Mouse (Mus musculus) left cerebral cortex, adult 2 months (tissue): ENCODE data around the gene Slc4a4. TPM values are rescaled to one million over a fixed set of nuclear protein-coding genes. Genes with fewer than 3 reads are reported as not detected.

Experiments
- DNase-seq, 2 experiments: peaks; one replicate each; pipeline ENCODE4 v3.0.0; 2021 to 2022; ENCODE audit warnings: low spot score in 2 of 2, mixed read lengths in 1 of 2; ENCODE audit errors: extremely low spot score in 1 of 2
- H3K27ac ChIP-seq: fragments of 200-600 bp; 2 replicates; pipeline ENCODE4 v1.8.1; 2022
- H3K4me3 ChIP-seq: fragments of 200-600 bp; 2 replicates; pipeline ENCODE4 v1.8.1; 2022
- CTCF ChIP-seq: fragments of 200-600 bp; IDR thresholded peaks from 2 replicates; pipeline ENCODE4 v1.8.1; 2022; ENCODE audit warnings: antibody characterized with exemption, mild to moderate bottlenecking, moderate library complexity
- intact Hi-C: fragments of 180-260 bp; cut with DNase I; formaldehyde crosslinking; loops from one replicate; pipeline ENCODE4 v1.15.1; 2025
- total RNA-seq, 2 experiments: library from RNA; stranded (reverse); gene quantifications; 2 replicates each; pipeline ENCODE4 v1.2.3; 2021

Gene Slc4a4
- total RNA-seq, 2 experiments from 2014 or later: 104 to 119 TPM

DNA sequence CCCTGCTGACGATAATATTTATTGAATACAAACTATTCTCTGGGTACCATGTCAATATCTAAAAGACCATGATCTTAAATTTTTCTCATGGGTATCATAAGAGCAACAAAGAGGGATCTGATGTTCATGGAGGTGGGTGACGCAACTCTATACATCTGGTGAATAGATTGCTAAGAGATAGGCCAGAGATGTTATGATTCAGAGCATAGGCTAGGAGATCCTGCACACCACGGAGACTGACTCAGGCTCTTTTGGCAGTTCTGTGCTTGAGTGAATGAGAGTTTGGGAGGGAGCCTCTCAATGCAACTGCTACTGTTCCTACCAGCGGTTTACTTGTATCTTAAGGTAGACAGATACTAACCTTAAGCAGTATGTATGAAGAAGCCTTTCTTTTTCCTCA, 79.9 kb downstream of the Slc4a4 start:
- Histone ChIP-seq H3K27ac (no peak overlapping the region), H3K4me3 (no peak overlapping the region)
- intact Hi-C loops: no loop called here
- DNase-seq: no peak
- no peak for TF ChIP-seq CTCF

DNA sequence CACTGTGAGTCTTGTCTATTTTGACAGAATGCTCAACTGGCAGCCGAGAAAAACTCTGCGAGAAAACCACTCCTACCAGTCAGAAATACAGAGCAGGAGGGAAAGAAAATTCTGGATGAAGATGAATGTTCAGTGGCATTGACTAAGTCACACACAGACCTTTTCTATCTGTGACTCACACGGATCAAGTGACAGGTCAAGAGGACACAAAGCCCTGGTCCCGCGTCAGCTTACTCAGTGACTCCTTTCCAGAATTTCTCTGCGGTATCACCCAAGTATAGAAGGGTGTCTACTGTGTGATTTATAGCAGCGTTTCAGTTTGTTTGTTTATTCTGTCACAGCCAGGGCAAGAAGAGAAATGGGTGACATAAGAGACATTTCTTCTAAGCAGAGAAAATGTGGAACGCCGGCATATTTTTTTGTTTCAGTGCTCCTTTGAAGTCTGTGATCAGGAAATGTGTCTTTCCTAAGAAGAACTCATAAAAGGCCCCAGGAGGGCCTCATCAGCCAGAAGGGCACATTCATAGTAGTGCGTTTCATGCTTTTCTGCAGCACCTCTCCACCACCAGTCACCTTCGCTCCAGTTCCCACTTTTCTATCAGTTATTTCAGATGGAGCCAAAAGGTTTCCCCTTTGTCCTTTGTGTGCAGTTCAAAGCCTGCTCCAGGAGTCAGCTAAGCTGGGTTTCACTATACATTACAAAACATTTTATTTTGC, 82.5 kb downstream of the Slc4a4 start:
- H3K4me3 ChIP-seq: no peak overlapping the region
- no peak overlapping the region; the same call in 1 of the 2 replicates for H3K27ac ChIP-seq
- no peak for TF ChIP-seq CTCF
- DNase-seq: no peak
- intact Hi-C loops: no loop called here

DNA sequence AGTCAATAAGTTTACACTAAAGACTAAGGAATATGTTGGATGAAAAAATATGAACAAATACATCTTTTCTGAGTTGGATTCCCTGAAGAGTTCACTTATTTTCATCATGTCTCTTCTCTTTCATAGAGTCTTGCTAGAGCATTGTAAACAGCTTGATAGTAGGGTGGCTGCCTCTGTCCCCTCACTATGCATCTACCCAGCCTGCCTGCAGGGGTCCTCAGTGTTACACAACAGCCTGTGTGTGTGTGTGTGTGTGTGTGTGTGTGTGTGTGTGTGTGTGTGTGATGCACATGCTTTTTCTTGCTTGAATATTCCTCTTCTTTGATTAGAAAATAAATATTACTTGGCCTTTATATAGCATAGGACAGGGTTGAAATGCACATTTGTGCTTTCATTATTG, 84.9 kb downstream of the Slc4a4 start:
- no peak; the same call in 1 of the 2 replicates for TF ChIP-seq CTCF
- intact Hi-C loops: no loop called here
- H3K4me3 ChIP-seq: no peak overlapping the region
- no peak for DNase-seq
- H3K27ac ChIP-seq: no peak overlapping the region

DNA sequence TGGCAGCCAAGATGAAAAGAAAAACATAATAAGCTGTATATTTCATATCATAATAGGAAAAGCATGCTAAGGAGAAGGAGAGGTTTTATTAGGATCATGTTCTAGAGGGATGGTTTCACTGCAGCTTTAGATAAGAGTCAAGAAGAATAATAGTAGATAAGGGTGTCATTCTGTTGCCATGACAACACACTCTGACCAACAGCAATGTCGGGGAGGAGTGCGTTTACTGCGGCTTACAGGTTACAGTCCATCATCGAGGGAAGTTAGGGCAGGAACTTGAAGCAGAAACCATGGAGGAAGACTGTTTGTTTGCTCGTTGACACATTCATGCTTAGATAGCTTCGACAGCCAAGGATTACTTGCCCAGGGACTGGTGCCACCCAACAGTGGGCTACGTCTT, 85.7 kb downstream of the Slc4a4 start:
- peak overlapping the region; percentile 38; the same call in 1 of the 2 replicates for H3K27ac ChIP-seq
- H3K4me3 ChIP-seq: no peak overlapping the region
- intact Hi-C loops: no loop called here
- no peak for DNase-seq
- TF ChIP-seq CTCF: no peak

DNA sequence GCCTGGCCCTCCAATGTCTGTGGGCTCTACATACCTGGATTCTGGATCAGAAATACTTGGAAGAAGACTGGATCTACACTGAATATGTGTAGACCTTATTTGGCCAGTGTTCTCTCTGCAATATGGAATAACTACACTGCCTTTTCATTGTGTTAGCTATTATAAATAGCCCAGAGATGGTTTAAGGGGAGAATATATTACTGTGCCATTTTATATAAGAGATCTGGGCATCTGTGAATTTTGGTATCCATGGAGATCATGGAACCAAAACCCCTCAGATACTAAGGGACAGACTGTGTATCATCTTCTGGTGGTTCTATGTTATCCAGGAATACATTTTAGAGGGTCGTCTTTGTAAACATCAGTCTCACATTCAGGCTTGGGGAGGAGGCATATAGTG, 86.5 kb downstream of the Slc4a4 start:
- intact Hi-C loops: no loop called here
- H3K4me3 ChIP-seq: no peak overlapping the region
- no peak for TF ChIP-seq CTCF
- peak overlapping the region; percentile 64 for H3K27ac ChIP-seq
- DNase-seq: no peak

DNA sequence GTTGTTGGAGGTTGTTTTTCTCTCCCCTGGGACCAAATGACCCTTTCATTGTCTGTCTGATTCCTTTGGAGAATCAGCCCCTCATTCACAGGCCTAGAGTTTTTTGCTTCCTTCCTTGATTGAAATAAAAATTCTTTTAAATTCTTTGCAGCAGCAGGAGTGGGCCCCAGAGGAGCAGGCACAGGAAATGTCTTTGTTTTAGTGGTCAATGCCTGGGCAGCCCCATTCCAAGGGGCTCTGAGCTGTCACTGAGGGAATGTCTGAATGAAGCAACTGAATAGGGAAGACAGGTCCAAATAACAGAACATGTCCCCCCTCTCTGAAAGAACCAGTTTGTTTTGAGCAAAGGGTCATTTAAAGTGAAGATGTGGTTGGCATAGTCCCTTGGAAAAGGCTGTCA, 89.1 kb downstream of the Slc4a4 start:
- no peak overlapping the region for H3K4me3 ChIP-seq
- intact Hi-C loops: no loop called here
- H3K27ac ChIP-seq: no peak overlapping the region
- DNase-seq: no peak
- no peak for TF ChIP-seq CTCF

DNA sequence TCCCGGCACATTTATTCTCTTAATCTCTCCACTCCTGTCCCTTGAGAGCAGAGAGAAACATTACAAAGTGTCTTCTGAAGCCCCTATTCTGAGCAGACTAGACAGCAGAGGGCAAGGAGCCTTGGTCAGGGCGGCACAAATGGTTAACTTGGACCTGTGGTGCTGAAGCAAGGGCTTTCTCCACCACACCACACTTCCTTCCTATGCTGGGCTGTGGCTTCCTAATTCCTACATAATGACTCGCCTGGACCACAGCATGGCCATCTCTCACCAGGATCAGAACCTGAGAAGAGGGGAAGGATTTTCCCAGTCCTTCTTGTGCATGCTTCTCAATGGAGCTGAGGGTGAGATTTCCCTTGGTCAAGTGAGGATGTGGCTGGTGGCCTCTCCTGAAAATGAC, 89.8 kb downstream of the Slc4a4 start:
- intact Hi-C loops: no loop called here
- Histone ChIP-seq H3K4me3 (no peak overlapping the region), H3K27ac (no peak overlapping the region; the same call in 1 of the 2 replicates)
- TF ChIP-seq CTCF: no peak
- no peak for DNase-seq

DNA sequence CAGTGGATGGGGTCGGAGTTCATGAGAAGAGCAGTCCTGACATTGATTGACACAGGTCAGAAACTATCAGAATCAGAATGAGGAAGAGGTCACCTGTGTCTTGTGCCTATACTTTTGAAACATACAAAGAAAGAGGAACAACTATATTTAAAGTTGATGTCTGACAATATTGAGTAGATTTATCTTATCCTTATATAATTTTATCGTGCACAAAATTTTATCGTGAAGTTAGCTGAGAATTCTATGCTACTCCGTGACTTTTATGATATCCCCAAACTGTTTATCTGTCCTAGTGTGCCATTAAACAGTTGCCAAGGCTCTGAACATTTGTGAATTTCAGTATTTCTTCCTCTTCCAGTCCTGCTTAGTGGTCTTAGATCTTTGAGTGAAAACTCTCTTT, 94.1 kb downstream of the Slc4a4 start:
- DNase-seq: no peak
- H3K27ac ChIP-seq: peak overlapping the region; percentile 56; the same call in 1 of the 2 replicates
- intact Hi-C loops: no loop called here
- no peak overlapping the region for H3K4me3 ChIP-seq
- no peak for TF ChIP-seq CTCF

DNA sequence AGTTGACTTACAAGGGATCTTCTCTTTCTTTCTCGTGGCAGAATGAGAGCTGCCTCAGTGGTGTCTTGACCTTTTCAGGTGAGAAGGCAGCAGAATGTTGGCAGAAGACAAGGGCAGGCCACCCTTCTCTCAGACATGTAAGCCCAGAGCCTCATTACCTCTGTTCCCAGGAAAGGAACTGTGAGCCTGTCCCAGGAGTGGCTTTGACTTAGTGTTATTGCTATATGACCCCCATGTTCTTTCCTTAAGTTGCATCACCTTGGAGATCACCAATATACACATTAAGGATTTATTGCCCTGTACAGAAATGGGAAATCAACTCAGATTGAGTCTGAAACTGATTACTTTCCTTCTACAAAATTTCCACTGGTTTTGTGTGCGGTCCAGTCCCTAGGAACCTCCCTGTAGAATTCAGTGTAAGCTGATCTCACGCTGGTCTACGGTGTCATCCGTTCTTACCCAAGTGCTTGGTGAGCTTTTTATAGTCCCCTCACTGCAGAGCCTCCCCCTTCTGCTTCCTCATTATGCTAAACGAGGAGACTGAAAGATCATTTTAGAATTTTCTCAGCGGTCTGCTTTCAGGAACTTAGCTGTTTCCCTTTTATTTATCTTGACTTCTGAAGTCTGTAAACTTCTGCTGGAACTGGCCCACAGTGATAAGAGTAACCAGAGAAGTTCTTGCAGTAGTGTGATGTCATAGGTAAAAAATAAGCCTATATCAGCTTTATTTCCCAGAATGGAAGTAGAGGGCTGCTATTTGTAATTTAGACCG, 94.8 kb downstream of the Slc4a4 start:
- Histone ChIP-seq H3K27ac (peak overlapping the region; percentile 56; the same call in 1 of the 2 replicates), H3K4me3 (no peak overlapping the region)
- intact Hi-C loops: no loop called here
- no peak for TF ChIP-seq CTCF
- no peak for DNase-seq

DNA sequence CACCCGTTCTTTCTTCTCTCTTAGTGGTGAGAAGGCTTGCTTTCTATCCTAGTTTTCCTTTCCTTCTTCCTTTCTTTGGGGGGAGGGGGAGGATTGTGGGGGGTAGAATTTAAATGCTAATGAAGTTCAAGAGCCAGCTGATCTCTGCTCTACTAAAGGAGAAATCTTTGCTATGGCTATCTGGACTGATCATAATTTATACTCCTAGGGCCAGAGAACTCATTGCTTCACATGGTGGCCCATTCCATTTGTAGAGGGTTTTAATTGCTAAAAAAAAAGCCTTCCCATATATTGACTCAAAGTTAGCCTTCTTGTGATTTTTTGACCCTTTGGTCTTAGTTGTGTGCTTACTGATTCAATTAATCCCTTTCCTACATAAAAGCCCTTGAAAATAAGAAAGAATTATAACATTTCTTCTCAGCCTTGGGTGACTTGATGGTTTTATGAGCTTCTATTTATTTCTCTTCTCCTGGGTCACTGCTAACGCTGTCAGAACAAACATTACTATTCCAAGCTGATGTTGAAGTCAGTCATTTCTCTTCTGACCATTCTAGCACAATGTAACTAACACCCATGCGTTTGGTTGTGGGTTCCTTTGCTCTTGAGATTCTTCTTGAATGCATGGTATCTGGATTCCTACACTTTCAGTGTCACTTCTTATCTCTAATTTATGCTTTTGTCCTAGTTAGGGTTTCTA, 95.6 kb downstream of the Slc4a4 start:
- peak overlapping the region; percentile 56; the same call in 1 of the 2 replicates for H3K27ac ChIP-seq
- DNase-seq: no peak
- no peak overlapping the region for H3K4me3 ChIP-seq
- intact Hi-C loops: no loop called here
- TF ChIP-seq CTCF: no peak

DNA sequence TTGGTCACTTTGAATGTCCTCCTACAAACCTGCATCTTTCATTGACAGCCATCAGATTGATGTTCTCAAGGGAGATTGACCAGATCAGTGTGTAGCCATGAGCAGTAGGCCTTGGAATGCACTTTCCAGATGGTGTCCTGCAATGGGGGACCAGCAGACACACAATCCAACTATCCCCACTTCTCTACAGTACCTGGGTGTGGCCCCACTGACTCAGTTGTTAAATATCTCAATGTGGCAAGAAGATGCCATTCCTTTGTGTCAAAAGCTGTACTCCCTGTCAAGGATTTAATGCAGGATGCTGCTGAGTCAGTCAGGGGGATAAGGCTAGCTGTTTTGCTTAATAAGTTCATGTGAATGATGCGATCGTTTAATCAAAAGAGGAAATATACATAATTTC, 96.6 kb downstream of the Slc4a4 start:
- intact Hi-C loops: no loop called here
- no peak overlapping the region for H3K27ac ChIP-seq
- DNase-seq: no peak
- TF ChIP-seq CTCF: no peak
- no peak overlapping the region for H3K4me3 ChIP-seq

DNA sequence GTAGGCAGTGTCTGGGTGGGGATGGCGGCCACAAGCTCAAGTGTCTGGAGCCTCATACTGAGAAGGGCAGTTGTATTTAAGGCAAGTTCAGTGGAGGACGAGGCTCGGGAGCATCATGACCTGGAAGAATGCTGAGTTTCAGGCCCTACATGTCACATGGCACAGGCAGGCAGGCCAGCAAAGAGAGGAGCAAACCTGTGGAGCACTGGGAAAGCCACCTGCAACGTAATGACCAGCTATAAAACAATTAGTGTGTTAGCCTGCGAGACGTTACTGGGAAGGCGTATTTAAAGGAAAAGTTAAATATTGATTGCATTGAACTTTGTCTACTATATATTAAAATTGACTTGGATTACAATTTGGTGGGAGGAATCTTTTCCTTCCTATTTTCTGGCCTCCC, 97.0 kb downstream of the Slc4a4 start:
- no peak overlapping the region for H3K27ac ChIP-seq
- intact Hi-C loops: no loop called here
- TF ChIP-seq CTCF: no peak
- H3K4me3 ChIP-seq: no peak overlapping the region
- DNase-seq: no peak
